Mouse (Mus musculus): ENCODE results near the gene Nacc2. TPM values are rescaled to one million over a fixed set of nuclear protein-coding genes. Genes with fewer than 3 reads are reported as not detected.

The Nacc2 gene
- polyA plus RNA-seq, 1 experiment, result 38.1 TPM

DNA sequence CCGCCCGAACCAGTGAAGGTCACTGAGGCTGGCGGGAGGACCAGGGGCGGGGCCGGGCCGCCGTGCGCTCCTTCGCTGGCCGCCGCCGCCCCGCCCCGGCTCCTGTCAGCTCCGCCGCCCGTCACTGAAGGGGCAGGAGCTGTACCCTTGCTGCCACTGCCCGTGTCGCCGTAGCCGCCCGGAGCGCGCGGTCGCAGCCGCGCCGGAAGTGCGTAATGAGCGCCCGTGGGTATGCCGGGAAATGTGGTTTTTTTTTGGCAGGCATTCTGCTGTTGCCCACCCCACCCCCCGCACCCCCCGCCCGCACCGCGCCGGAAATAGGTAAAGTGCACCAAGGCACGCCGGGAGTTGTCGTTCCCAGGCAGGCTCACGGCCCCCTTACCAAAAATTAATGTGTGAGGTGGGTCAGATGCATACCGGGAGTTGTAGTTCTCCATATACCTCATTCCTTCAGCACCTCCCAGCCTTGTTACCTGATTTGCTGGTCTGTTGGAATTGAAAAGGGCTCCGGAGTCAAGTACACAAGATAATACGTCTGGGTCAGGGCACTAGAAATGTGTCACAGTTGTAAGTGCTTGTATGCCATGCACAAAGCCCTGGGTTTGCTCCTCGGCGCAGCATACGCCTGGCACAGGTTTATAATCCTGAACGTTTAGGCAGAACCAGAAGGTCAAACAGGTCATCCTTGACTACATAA lies 101.3 kb downstream of the Nacc2 start, which contains the start of gene Ubac1:
Ubac1 (minus strand) TSS at position 187 of the 697 bp plus-strand sequence.
- Histone ChIP-seq H3K36me3 (ENCODE audit: control insufficient read depth, insufficient read depth, low read length) (no peaks in the 10 kb centered on the region), H3K27ac (ENCODE audit: insufficient read depth, low read depth, low read length) (peak within 1 kb of the TSS; percentile 96), H3K27me3 (replicated peaks; ENCODE audit: control insufficient read depth, insufficient read depth, low read length) (no peaks in the 10 kb centered on the region), H3K4me1 (ENCODE audit: control insufficient read depth, insufficient read depth, low read length) (peaks cover 4% of the 10 kb centered on the region; the same call in 1 of the 2 replicates), H3K4me3 (ENCODE audit: insufficient read depth, low read depth, low read length) (peak within 1 kb of the TSS; percentile 67)
- 4% methylated on average over 50 of the region's 50 CpGs for WGBS
- TF ChIP-seq CTCF (conservative IDR thresholded peaks at IDR 0.05; ENCODE audit: insufficient read depth, insufficient read length, low read depth, low read length) (no peak), POLR2A (IDR thresholded peaks at IDR 0.05; ENCODE audit: low read depth, low read length) (no peak)
- DNase-seq, result peak; percentile 97

DNA sequence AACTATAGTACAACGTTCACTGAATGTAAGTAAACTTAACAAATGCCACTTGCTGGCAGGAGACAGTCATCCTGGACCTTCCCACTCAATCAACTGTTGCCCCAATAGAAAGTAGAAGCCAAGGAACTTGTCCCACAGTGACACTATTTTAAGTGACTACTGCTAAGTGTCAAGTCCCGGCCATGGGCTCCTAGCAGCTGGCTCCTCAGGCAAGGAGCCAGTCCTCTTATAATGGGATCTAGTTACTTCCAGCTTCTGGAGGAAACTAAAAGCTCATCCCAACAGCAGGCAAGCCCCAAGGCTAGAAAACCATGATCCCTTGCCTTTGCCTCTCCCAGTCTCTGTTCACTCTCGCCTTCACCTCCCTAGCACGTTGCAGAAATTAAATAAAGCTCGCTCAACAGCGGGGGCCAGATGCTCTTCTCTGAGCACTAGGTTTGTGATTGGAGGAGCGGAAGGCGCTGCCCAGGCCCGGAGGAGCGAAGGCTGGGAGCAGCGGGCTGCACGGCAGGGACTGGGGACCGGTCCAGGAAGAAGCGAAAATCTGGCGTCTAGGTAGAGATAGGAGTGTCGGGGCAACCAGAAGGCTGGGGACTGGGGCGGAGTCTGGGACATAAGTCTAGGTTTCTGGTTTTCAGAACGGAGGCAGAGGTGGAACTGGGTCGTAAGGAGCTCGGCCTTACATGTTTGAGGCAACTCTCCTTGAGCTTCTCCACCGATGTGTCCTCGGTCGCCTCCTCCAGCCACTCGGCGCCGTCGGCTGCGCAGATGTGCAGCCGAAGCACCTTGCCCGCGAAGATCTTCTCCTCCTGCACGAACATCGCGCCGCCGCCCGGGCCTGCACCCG lies 102.1 kb downstream of the Nacc2 start:
- peaks cover 4% of the 10 kb centered on the region; the same call in 1 of the 2 replicates for H3K4me1 ChIP-seq (ENCODE audit: control insufficient read depth, insufficient read depth, low read length)
- peak overlapping the region; percentile 67 for H3K4me3 ChIP-seq (ENCODE audit: insufficient read depth, low read depth, low read length)
- H3K27ac ChIP-seq (ENCODE audit: insufficient read depth, low read depth, low read length), result peak overlapping the region; percentile 67
- 1% methylated on average over 38 of the region's 38 CpGs for WGBS
- H3K36me3 ChIP-seq (ENCODE audit: control insufficient read depth, insufficient read depth, low read length), result no peaks in the 10 kb centered on the region; the same call in 1 of the 2 replicates
- DNase-seq, result peak; percentile 51
- H3K27me3 ChIP-seq (replicated peaks; ENCODE audit: control insufficient read depth, insufficient read depth, low read length), result no peaks in the 10 kb centered on the region
- TF ChIP-seq CTCF (conservative IDR thresholded peaks at IDR 0.05; ENCODE audit: insufficient read depth, insufficient read length, low read depth, low read length), result no peak
- TF ChIP-seq POLR2A (IDR thresholded peaks at IDR 0.05; ENCODE audit: low read depth, low read length), result no peak

DNA sequence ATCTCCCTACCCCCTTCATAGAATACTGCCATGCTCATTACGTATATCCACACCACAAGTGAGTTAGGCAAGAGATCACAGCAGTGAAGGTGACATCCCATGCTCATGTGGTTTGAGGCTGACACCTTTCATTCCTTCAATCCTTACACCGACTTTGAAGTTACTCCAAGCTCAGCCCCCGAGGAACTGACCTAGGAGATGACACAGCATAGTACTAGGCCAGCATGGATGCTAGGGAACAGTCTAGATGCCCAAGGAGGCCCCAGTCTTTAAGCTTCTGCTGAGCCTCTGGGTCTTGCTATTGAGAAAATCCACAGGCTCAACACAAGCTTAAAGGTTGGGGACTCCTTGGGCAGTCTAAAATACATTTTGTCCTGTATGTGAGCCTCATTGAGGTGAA lies 103.1 kb downstream of the Nacc2 start:
- no peak for TF ChIP-seq CTCF (conservative IDR thresholded peaks at IDR 0.05; ENCODE audit: insufficient read depth, insufficient read length, low read depth, low read length)
- no peak for TF ChIP-seq POLR2A (IDR thresholded peaks at IDR 0.05; ENCODE audit: low read depth, low read length)
- no peaks in the 10 kb centered on the region; the same call in 1 of the 2 replicates for H3K36me3 ChIP-seq (ENCODE audit: control insufficient read depth, insufficient read depth, low read length)
- no peak for DNase-seq
- H3K4me1 ChIP-seq (ENCODE audit: control insufficient read depth, insufficient read depth, low read length), result peaks cover 4% of the 10 kb centered on the region; the same call in 1 of the 2 replicates
- no peak overlapping the region for H3K4me3 ChIP-seq (ENCODE audit: insufficient read depth, low read depth, low read length)
- WGBS, result 60% methylated on average over 3 of the region's 3 CpGs
- no peak overlapping the region for H3K27ac ChIP-seq (ENCODE audit: insufficient read depth, low read depth, low read length)
- no peaks in the 10 kb centered on the region for H3K27me3 ChIP-seq (replicated peaks; ENCODE audit: control insufficient read depth, insufficient read depth, low read length)

DNA sequence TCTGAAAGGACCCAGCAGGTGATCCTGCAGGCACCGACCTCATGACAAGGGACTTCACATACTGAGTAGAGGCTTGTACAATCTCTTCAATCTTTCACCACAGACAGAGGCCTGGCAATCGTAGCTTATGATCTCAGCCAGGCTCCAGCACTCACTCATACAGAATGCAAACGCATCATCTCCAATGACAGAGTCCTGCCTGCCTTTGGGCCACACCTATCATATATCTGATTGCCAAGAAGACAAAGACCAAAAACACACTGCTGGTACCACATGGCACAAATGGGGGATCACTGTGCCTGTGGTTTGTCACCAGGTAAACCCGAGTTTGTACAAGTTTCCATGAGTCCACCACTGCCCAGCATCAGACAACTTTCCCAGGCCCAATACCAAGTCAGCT lies 105.7 kb downstream of the Nacc2 start:
- no peak overlapping the region for H3K27ac ChIP-seq (ENCODE audit: insufficient read depth, low read depth, low read length)
- H3K4me3 ChIP-seq (ENCODE audit: insufficient read depth, low read depth, low read length), result no peak overlapping the region
- DNase-seq, result no peak
- no peaks in the 10 kb centered on the region for H3K27me3 ChIP-seq (replicated peaks; ENCODE audit: control insufficient read depth, insufficient read depth, low read length)
- no peaks in the 10 kb centered on the region; the same call in none of the 2 replicates for H3K36me3 ChIP-seq (ENCODE audit: control insufficient read depth, insufficient read depth, low read length)
- H3K4me1 ChIP-seq (ENCODE audit: control insufficient read depth, insufficient read depth, low read length), result peaks cover 4% of the 10 kb centered on the region; the same call in 1 of the 2 replicates
- WGBS, result 73% methylated on average over 4 of the region's 4 CpGs
- TF ChIP-seq POLR2A (IDR thresholded peaks at IDR 0.05; ENCODE audit: low read depth, low read length), result no peak
- TF ChIP-seq CTCF (conservative IDR thresholded peaks at IDR 0.05; ENCODE audit: insufficient read depth, insufficient read length, low read depth, low read length), result no peak

DNA sequence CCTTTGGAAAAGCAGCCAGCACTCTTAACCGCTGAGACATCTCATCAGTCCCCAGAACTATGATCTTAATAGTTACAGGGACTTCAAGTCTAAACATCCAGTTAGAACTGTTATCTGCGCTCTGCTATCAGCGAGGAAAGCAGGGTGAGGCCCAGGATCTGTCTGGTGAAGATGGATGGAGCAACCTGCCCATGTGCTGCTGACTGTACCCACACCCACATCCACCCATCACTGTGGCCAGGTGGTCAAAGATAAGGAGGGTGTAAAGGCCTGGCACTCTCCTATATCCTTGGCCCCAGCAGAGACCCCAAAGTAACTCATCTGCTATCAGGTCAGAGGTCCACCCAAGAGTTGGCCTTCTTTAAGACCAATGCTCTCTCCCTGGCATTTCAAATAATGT lies 109.3 kb downstream of the Nacc2 start:
- no peak for DNase-seq
- Histone ChIP-seq H3K4me1 (ENCODE audit: control insufficient read depth, insufficient read depth, low read length) (no peaks in the 10 kb centered on the region), H3K27me3 (replicated peaks; ENCODE audit: control insufficient read depth, insufficient read depth, low read length) (no peaks in the 10 kb centered on the region), H3K4me3 (ENCODE audit: insufficient read depth, low read depth, low read length) (no peak overlapping the region), H3K27ac (ENCODE audit: insufficient read depth, low read depth, low read length) (no peak overlapping the region), H3K36me3 (ENCODE audit: control insufficient read depth, insufficient read depth, low read length) (peaks cover 5% of the 10 kb centered on the region)
- WGBS, result 90% methylated on average over 3 of the region's 3 CpGs
- no peak for TF ChIP-seq CTCF (conservative IDR thresholded peaks at IDR 0.05; ENCODE audit: insufficient read depth, insufficient read length, low read depth, low read length)
- TF ChIP-seq POLR2A (IDR thresholded peaks at IDR 0.05; ENCODE audit: low read depth, low read length), result no peak

DNA sequence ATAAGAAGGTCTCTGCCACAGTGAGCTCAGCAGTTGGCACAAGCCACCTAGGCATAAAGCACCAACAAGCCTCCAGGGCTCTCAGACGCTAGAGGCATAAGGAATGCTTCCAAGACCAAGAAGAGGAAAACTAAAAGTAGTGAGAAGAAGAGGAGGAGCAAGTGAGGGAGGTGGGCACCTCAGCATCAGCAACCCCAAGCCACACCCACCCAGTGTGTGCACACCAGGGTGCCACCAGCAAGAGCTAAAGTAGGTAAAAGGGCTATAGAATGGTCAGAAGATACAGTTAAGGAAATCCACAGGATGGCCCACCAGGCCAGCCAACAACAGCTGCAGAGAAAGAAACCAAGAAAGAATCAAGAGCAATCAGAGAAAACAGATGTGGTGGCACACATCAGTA lies 111.6 kb downstream of the Nacc2 start:
- peaks cover 6% of the 10 kb centered on the region for H3K36me3 ChIP-seq (ENCODE audit: control insufficient read depth, insufficient read depth, low read length)
- no peak overlapping the region for H3K27ac ChIP-seq (ENCODE audit: insufficient read depth, low read depth, low read length)
- 59% methylated on average over 1 of the region's 1 CpGs for WGBS
- H3K4me1 ChIP-seq (ENCODE audit: control insufficient read depth, insufficient read depth, low read length), result no peaks in the 10 kb centered on the region
- H3K27me3 ChIP-seq (replicated peaks; ENCODE audit: control insufficient read depth, insufficient read depth, low read length), result no peaks in the 10 kb centered on the region
- no peak overlapping the region for H3K4me3 ChIP-seq (ENCODE audit: insufficient read depth, low read depth, low read length)
- no peak for DNase-seq
- TF ChIP-seq CTCF (conservative IDR thresholded peaks at IDR 0.05; ENCODE audit: insufficient read depth, insufficient read length, low read depth, low read length), result no peak
- no peak for TF ChIP-seq POLR2A (IDR thresholded peaks at IDR 0.05; ENCODE audit: low read depth, low read length)

Other genes starting within 250 kb of the Nacc2 start
- 6.3 and 7.1 TPM in 2 replicates for gene Camsap1, start 139.9 kb downstream of the Nacc2 start, polyA plus RNA-seq (2012; rRNA removed)
- gene Ubac1, start 101.5 kb downstream of the Nacc2 start, polyA plus RNA-seq (2012; rRNA removed), result 63.4 and 65.8 TPM in 2 replicates
- not detected in 2 replicates for gene Lhx3, start 85.1 kb upstream of the Nacc2 start, polyA plus RNA-seq (2012; rRNA removed)
- 15.3 and 16.5 TPM in 2 replicates for gene Qsox2, start 114.3 kb upstream of the Nacc2 start, polyA plus RNA-seq (2012; rRNA removed)
- gene Ccdc187, start 171.3 kb upstream of the Nacc2 start, polyA plus RNA-seq (2012; rRNA removed), result 0.02 and 0.12 TPM in 2 replicates
- 9.3 and 13.1 TPM in 2 replicates for gene Gpsm1, start 192.3 kb upstream of the Nacc2 start, polyA plus RNA-seq (2012; rRNA removed)
- 26.9 and 28.8 TPM in 2 replicates for gene Dnlz, start 228.9 kb upstream of the Nacc2 start, polyA plus RNA-seq (2012; rRNA removed)
- 2.1 and 2.5 TPM in 2 replicates for gene Card9, start 237.7 kb upstream of the Nacc2 start, polyA plus RNA-seq (2012; rRNA removed)